Mouse (Mus musculus): ENCODE results near the gene Map3k9. TPM values are rescaled to one million over a fixed set of nuclear protein-coding genes. Genes with fewer than 3 reads are reported as not detected.

Gene Map3k9
- polyA plus RNA-seq, 1 experiment from 2014 or later: 0.20 TPM

- no peak for ATAC-seq (ENCODE audit: extremely low read depth, insufficient number of reproducible peaks, low FRiP score, low TSS enrichment)
- peak overlapping the region; percentile 72 for H3K9ac ChIP-seq
- H3K27me3 ChIP-seq (replicated peaks): no peaks in the 10 kb centered on the region
- peak overlapping the region; percentile 68 for H3K27ac ChIP-seq (replicated peaks)
- H3K9me3 ChIP-seq: no peaks in the 10 kb centered on the region
- H3K36me3 ChIP-seq: no peaks in the 10 kb centered on the region
- peak overlapping the region; percentile 51 for H3K4me3 ChIP-seq
- peaks cover 39% of the 10 kb centered on the region for H3K4me1 ChIP-seq
- peak overlapping the region; percentile 74 for H3K4me2 ChIP-seq
- 2% methylated on average over 7 of the region's 7 CpGs for WGBS
Observed at GRCm38 (mm10) chr12:81807529-81807837, 26.5 kb upstream of the Map3k9 start.

- peak overlapping the region; percentile 68 for H3K27ac ChIP-seq (replicated peaks)
- H3K4me3 ChIP-seq: peak overlapping the region; percentile 51
- ATAC-seq (ENCODE audit: extremely low read depth, insufficient number of reproducible peaks, low FRiP score, low TSS enrichment): no peak
- WGBS: 3% methylated on average over 15 of the region's 17 CpGs
- H3K9ac ChIP-seq: peak overlapping the region; percentile 72
- H3K9me3 ChIP-seq: no peaks in the 10 kb centered on the region
- H3K36me3 ChIP-seq: no peaks in the 10 kb centered on the region
- H3K4me1 ChIP-seq: peaks cover 39% of the 10 kb centered on the region
- H3K27me3 ChIP-seq (replicated peaks): no peaks in the 10 kb centered on the region
- peak overlapping the region; percentile 74 for H3K4me2 ChIP-seq
Observed at GRCm38 (mm10) chr12:81806759-81807528, 26.0 kb upstream of the Map3k9 start.

GRCm38 (mm10) chr12:81806114-81806513 is 25.1 kb upstream of the Map3k9 start:
- WGBS: 77% methylated on average over 5 of the region's 5 CpGs
- peaks cover 39% of the 10 kb centered on the region for H3K4me1 ChIP-seq

GRCm38 (mm10) chr12:81803803-81804202 is 22.8 kb upstream of the Map3k9 start:
- no peaks in the 10 kb centered on the region for H3K36me3 ChIP-seq
- peak overlapping the region; percentile 75 for H3K27ac ChIP-seq (replicated peaks)
- no peak overlapping the region for H3K4me2 ChIP-seq
- no peaks in the 10 kb centered on the region for H3K27me3 ChIP-seq (replicated peaks)
- H3K9me3 ChIP-seq: no peaks in the 10 kb centered on the region
- peaks cover 32% of the 10 kb centered on the region for H3K4me1 ChIP-seq
- H3K9ac ChIP-seq: no peak overlapping the region
- no peak for ATAC-seq (ENCODE audit: extremely low read depth, insufficient number of reproducible peaks, low FRiP score, low TSS enrichment)
- H3K4me3 ChIP-seq: no peak overlapping the region
- WGBS: 27% methylated on average over 7 of the region's 7 CpGs

More at GRCm38 (mm10) chr12:81806114-81806513, 25.1 kb upstream of the Map3k9 start:
- Histone ChIP-seq H3K9ac (no peak overlapping the region), H3K27me3 (replicated peaks) (no peaks in the 10 kb centered on the region), H3K27ac (replicated peaks) (peak overlapping the region; percentile 68; the same call in 1 of the 2 replicates), H3K9me3 (no peaks in the 10 kb centered on the region), H3K4me3 (no peak overlapping the region), H3K4me2 (no peak overlapping the region), H3K36me3 (no peaks in the 10 kb centered on the region)
- ATAC-seq (ENCODE audit: extremely low read depth, insufficient number of reproducible peaks, low FRiP score, low TSS enrichment): no peak

- Histone ChIP-seq H3K27ac (replicated peaks) (no peak overlapping the region), H3K9me3 (no peaks in the 10 kb centered on the region), H3K27me3 (replicated peaks) (no peaks in the 10 kb centered on the region), H3K4me2 (no peak overlapping the region), H3K36me3 (no peaks in the 10 kb centered on the region), H3K9ac (no peak overlapping the region), H3K4me3 (no peak overlapping the region), H3K4me1 (peaks cover 27% of the 10 kb centered on the region)
- no peak for ATAC-seq (ENCODE audit: extremely low read depth, insufficient number of reproducible peaks, low FRiP score, low TSS enrichment)
- 92% methylated on average over 3 of the region's 3 CpGs for WGBS
Observed at GRCm38 (mm10) chr12:81803016-81803415, 22.0 kb upstream of the Map3k9 start.

GRCm38 (mm10) chr12:81801134-81801533 is 20.2 kb upstream of the Map3k9 start:
- no peak for ATAC-seq (ENCODE audit: extremely low read depth, insufficient number of reproducible peaks, low FRiP score, low TSS enrichment)
- Histone ChIP-seq H3K36me3 (no peaks in the 10 kb centered on the region), H3K4me1 (peaks cover 8% of the 10 kb centered on the region; the same call in 1 of the 2 replicates), H3K9me3 (no peaks in the 10 kb centered on the region), H3K4me2 (no peak overlapping the region), H3K27ac (replicated peaks) (no peak overlapping the region), H3K27me3 (replicated peaks) (no peaks in the 10 kb centered on the region), H3K9ac (no peak overlapping the region), H3K4me3 (no peak overlapping the region)
- 74% methylated on average over 9 of the region's 9 CpGs for WGBS

GRCm38 (mm10) chr12:81796541-81796940 is 15.6 kb upstream of the Map3k9 start:
- no peak overlapping the region for H3K4me2 ChIP-seq
- peaks cover 11% of the 10 kb centered on the region; the same call in 1 of the 2 replicates for H3K4me1 ChIP-seq
- no peak for ATAC-seq (ENCODE audit: extremely low read depth, insufficient number of reproducible peaks, low FRiP score, low TSS enrichment)
- no peaks in the 10 kb centered on the region for H3K27me3 ChIP-seq (replicated peaks)
- H3K36me3 ChIP-seq: no peaks in the 10 kb centered on the region
- H3K9me3 ChIP-seq: 0 out of 2 replicates have a peak, but pooled peaks cover 2% of the 10 kb centered on the region
- WGBS: 5% methylated on average over 7 of the region's 7 CpGs
- H3K27ac ChIP-seq (replicated peaks): no peak overlapping the region
- no peak overlapping the region for H3K9ac ChIP-seq
- H3K4me3 ChIP-seq: no peak overlapping the region

- Histone ChIP-seq H3K4me2 (no peak overlapping the region), H3K4me3 (no peak overlapping the region), H3K36me3 (no peaks in the 10 kb centered on the region), H3K9ac (no peak overlapping the region), H3K27me3 (replicated peaks) (no peaks in the 10 kb centered on the region), H3K9me3 (0 out of 2 replicates have a peak, but pooled peaks cover 2% of the 10 kb centered on the region), H3K27ac (replicated peaks) (no peak overlapping the region), H3K4me1 (peaks cover 11% of the 10 kb centered on the region; the same call in 1 of the 2 replicates)
- no peak for ATAC-seq (ENCODE audit: extremely low read depth, insufficient number of reproducible peaks, low FRiP score, low TSS enrichment)
- 52% methylated on average over 6 of the region's 6 CpGs for WGBS
Observed at GRCm38 (mm10) chr12:81792511-81793218, 11.7 kb upstream of the Map3k9 start.

- WGBS: 55% methylated on average over 2 of the region's 2 CpGs
- Histone ChIP-seq H3K9me3 (0 out of 2 replicates have a peak, but pooled peaks cover 2% of the 10 kb centered on the region), H3K9ac (no peak overlapping the region), H3K27ac (replicated peaks) (no peak overlapping the region), H3K4me1 (peaks cover 11% of the 10 kb centered on the region; the same call in 1 of the 2 replicates), H3K36me3 (no peaks in the 10 kb centered on the region), H3K27me3 (replicated peaks) (peaks cover 28% of the 10 kb centered on the region), H3K4me2 (no peak overlapping the region), H3K4me3 (no peak overlapping the region)
- ATAC-seq (ENCODE audit: extremely low read depth, insufficient number of reproducible peaks, low FRiP score, low TSS enrichment): no peak
Observed at GRCm38 (mm10) chr12:81789499-81789898, 8.5 kb upstream of the Map3k9 start.

- WGBS: 5% methylated on average over 9 of the region's 9 CpGs
Observed at GRCm38 (mm10) chr12:81788672-81789084, 7.7 kb upstream of the Map3k9 start.

GRCm38 (mm10) chr12:81787262-81787661 is 6.3 kb upstream of the Map3k9 start:
- Histone ChIP-seq H3K9me3 (0 out of 2 replicates have a peak, but pooled peaks cover 2% of the 10 kb centered on the region), H3K4me2 (no peak overlapping the region), H3K9ac (no peak overlapping the region), H3K36me3 (no peaks in the 10 kb centered on the region), H3K27me3 (replicated peaks) (peaks cover 49% of the 10 kb centered on the region), H3K27ac (replicated peaks) (no peak overlapping the region), H3K4me1 (no peaks in the 10 kb centered on the region), H3K4me3 (no peak overlapping the region)
- ATAC-seq (ENCODE audit: extremely low read depth, insufficient number of reproducible peaks, low FRiP score, low TSS enrichment): no peak
- WGBS: 38% methylated on average over 12 of the region's 12 CpGs

More at GRCm38 (mm10) chr12:81788672-81789084, 7.7 kb upstream of the Map3k9 start:
- Histone ChIP-seq H3K27ac (replicated peaks) (no peak overlapping the region), H3K9me3 (0 out of 2 replicates have a peak, but pooled peaks cover 2% of the 10 kb centered on the region), H3K4me1 (peaks cover 11% of the 10 kb centered on the region; the same call in 1 of the 2 replicates), H3K9ac (no peak overlapping the region), H3K4me2 (peak overlapping the region; percentile 50), H3K4me3 (no peak overlapping the region), H3K36me3 (no peaks in the 10 kb centered on the region), H3K27me3 (replicated peaks) (peaks cover 35% of the 10 kb centered on the region)
- no peak for ATAC-seq (ENCODE audit: extremely low read depth, insufficient number of reproducible peaks, low FRiP score, low TSS enrichment)

All from heart, embryonic 13.5 days (tissue).